Mouse (Mus musculus) megakaryocyte, embryonic 14.5 days (primary cell): ENCODE measurements at regions not wholly inside any gene's neighbourhood (a gene's known extent, or its start where the extent isn't known, plus 50 kb on each side); places are given as distances from the start of the nearest gene placed in this dataset.

Experiments
- H3K27me3 ChIP-seq: replicated peaks from 2 replicates; pipeline ENCODE3; 2012; ENCODE audit warnings: inconsistent platforms
- H3K36me3 ChIP-seq: replicated peaks from 2 replicates; pipeline ENCODE3; 2012; ENCODE audit warnings: low read length, inconsistent platforms, mixed read lengths
- H3K4me1 ChIP-seq: 2 replicates; pipeline ENCODE4 v1.6.1; 2012; ENCODE audit warnings: inconsistent platforms
- H3K4me3 ChIP-seq: replicated peaks from 2 replicates; pipeline ENCODE3; 2012; ENCODE audit warnings: moderate library complexity, mild to moderate bottlenecking, inconsistent platforms
- H3K9me3 ChIP-seq: 2 replicates; pipeline ENCODE4 v1.6.1; 2012; ENCODE audit warnings: inconsistent platforms
- FLI1 ChIP-seq: IDR thresholded peaks from 2 replicates; pipeline ENCODE4 v1.6.1; 2012; ENCODE audit warnings: low read length, inconsistent platforms, mixed read lengths
- GATA1 ChIP-seq: IDR thresholded peaks from 3 replicates; pipeline ENCODE4 v1.6.1; 2012; ENCODE audit warnings: mixed read lengths, low read length, inconsistent platforms, borderline replicate concordance

- Histone ChIP-seq H3K4me1 (peaks cover 75% of the 10 kb centered on the region), H3K36me3 (peaks cover 6% of the 10 kb centered on the region), H3K9me3 (peaks cover 5% of the 10 kb centered on the region; the same call in 1 of the 2 replicates), H3K4me3 (no peak overlapping the region), H3K27me3 (no peaks in the 10 kb centered on the region)
- no peak for TF ChIP-seq FLI1
- TF ChIP-seq GATA1, result no peak
Measured at GRCm38 (mm10) chr12:12619431-12619830, 322.3 kb downstream of the Mycn start.

- Histone ChIP-seq H3K27me3 (no peaks in the 10 kb centered on the region), H3K4me3 (no peak overlapping the region), H3K9me3 (0 out of 2 replicates have a peak, but pooled peaks cover 1% of the 10 kb centered on the region), H3K36me3 (peaks cover 1% of the 10 kb centered on the region), H3K4me1 (peaks cover 43% of the 10 kb centered on the region)
- no peak for TF ChIP-seq FLI1
- TF ChIP-seq GATA1, result no peak
Measured at GRCm38 (mm10) chr12:12612520-12612919, 329.2 kb downstream of the Mycn start.

- no peaks in the 10 kb centered on the region for H3K27me3 ChIP-seq
- H3K4me3 ChIP-seq, result no peak overlapping the region
- H3K36me3 ChIP-seq, result no peaks in the 10 kb centered on the region
- H3K4me1 ChIP-seq, result peaks cover 46% of the 10 kb centered on the region
- TF ChIP-seq GATA1 (no peak), FLI1 (no peak)
- no peaks in the 10 kb centered on the region for H3K9me3 ChIP-seq
Measured at GRCm38 (mm10) chr12:12610861-12611260, 330.9 kb downstream of the Mycn start.

- Histone ChIP-seq H3K27me3 (no peaks in the 10 kb centered on the region), H3K36me3 (no peaks in the 10 kb centered on the region)
- no peak for TF ChIP-seq FLI1
- no peak for TF ChIP-seq GATA1
Measured at GRCm38 (mm10) chr12:12607995-12608394, 333.7 kb downstream of the Mycn start.

GRCm38 (mm10) chr12:12606911-12607310 lies 334.8 kb downstream of the Mycn start:
- H3K36me3 ChIP-seq, result no peaks in the 10 kb centered on the region
- H3K4me1 ChIP-seq, result peaks cover 43% of the 10 kb centered on the region
- TF ChIP-seq GATA1, result no peak
- TF ChIP-seq FLI1, result no peak
- no peak overlapping the region for H3K4me3 ChIP-seq
- no peaks in the 10 kb centered on the region for H3K9me3 ChIP-seq
- H3K27me3 ChIP-seq, result no peaks in the 10 kb centered on the region

More at GRCm38 (mm10) chr12:12607995-12608394, 333.7 kb downstream of the Mycn start:
- H3K4me3 ChIP-seq, result no peak overlapping the region
- H3K4me1 ChIP-seq, result peaks cover 45% of the 10 kb centered on the region
- H3K9me3 ChIP-seq, result no peaks in the 10 kb centered on the region

GRCm38 (mm10) chr12:12605495-12605894 lies 336.2 kb downstream of the Mycn start:
- no peak overlapping the region for H3K4me3 ChIP-seq
- H3K9me3 ChIP-seq, result no peaks in the 10 kb centered on the region
- H3K36me3 ChIP-seq, result no peaks in the 10 kb centered on the region
- H3K27me3 ChIP-seq, result no peaks in the 10 kb centered on the region
- H3K4me1 ChIP-seq, result peaks cover 45% of the 10 kb centered on the region
- TF ChIP-seq FLI1 (no peak), GATA1 (no peak)

- peaks cover 28% of the 10 kb centered on the region for H3K4me1 ChIP-seq
- H3K36me3 ChIP-seq, result no peaks in the 10 kb centered on the region
- H3K9me3 ChIP-seq, result no peaks in the 10 kb centered on the region
- no peaks in the 10 kb centered on the region for H3K27me3 ChIP-seq
- no peak overlapping the region for H3K4me3 ChIP-seq
- TF ChIP-seq FLI1 (no peak), GATA1 (no peak)
Measured at GRCm38 (mm10) chr12:12601362-12601761, 339.4 kb downstream of the Fam49a start.

- Histone ChIP-seq H3K36me3 (peaks cover 3% of the 10 kb centered on the region), H3K4me1 (peaks cover 54% of the 10 kb centered on the region), H3K9me3 (no peaks in the 10 kb centered on the region), H3K27me3 (no peaks in the 10 kb centered on the region), H3K4me3 (no peak overlapping the region)
- TF ChIP-seq GATA1, result no peak
- no peak for TF ChIP-seq FLI1
Measured at GRCm38 (mm10) chr12:12595399-12595798, 333.5 kb downstream of the Fam49a start.

- Histone ChIP-seq H3K36me3 (peaks cover 5% of the 10 kb centered on the region), H3K4me1 (peaks cover 59% of the 10 kb centered on the region), H3K4me3 (no peak overlapping the region), H3K9me3 (no peaks in the 10 kb centered on the region), H3K27me3 (no peaks in the 10 kb centered on the region)
- TF ChIP-seq FLI1, result no peak
- TF ChIP-seq GATA1, result no peak
Measured at GRCm38 (mm10) chr12:12594567-12594966, 332.6 kb downstream of the Fam49a start.

- no peak overlapping the region for H3K4me3 ChIP-seq
- peaks cover 3% of the 10 kb centered on the region; the same call in 1 of the 2 replicates for H3K9me3 ChIP-seq
- H3K36me3 ChIP-seq, result peaks cover 13% of the 10 kb centered on the region
- TF ChIP-seq FLI1 (no peak), GATA1 (no peak)
- H3K4me1 ChIP-seq, result peaks cover 62% of the 10 kb centered on the region
- H3K27me3 ChIP-seq, result no peaks in the 10 kb centered on the region
Measured at GRCm38 (mm10) chr12:12593343-12593742, 331.4 kb downstream of the Fam49a start.

- no peak overlapping the region for H3K4me3 ChIP-seq
- peaks cover 3% of the 10 kb centered on the region; the same call in 1 of the 2 replicates for H3K9me3 ChIP-seq
- H3K4me1 ChIP-seq, result peaks cover 70% of the 10 kb centered on the region
- no peaks in the 10 kb centered on the region for H3K27me3 ChIP-seq
- peaks cover 13% of the 10 kb centered on the region for H3K36me3 ChIP-seq
- TF ChIP-seq GATA1 (no peak), FLI1 (no peak)
Measured at GRCm38 (mm10) chr12:12590753-12591291, 328.9 kb downstream of the Fam49a start.
